In the genomic region with DNA sequence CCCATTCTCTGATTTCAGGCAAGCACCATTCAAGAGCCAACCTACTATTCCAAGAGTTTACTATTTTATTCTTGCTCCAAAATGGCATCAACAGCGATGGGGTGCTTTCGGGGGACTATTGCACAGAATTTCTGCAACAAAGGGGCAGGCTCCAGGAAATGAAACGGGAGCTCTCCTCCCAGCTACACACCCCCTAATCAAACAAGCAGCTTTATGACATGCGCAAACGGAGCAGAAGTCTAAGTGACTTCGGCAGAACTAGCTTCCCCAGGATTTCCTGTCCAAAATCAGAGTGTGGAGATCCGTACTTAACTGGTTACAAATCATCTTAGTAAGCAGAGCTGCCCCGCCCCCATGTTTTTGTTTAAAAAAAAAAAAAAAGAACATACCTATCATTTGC, we compare ENCODE assay signal across 7 mouse cellular contexts.
DNase-seq lines count a peak whose midpoint lies in the region; ATAC-seq and TF ChIP-seq lines count a peak whose summit lies in the region.

No protein-coding gene starts in this region.

- TF ChIP-seq POLR2A in bone marrow macrophage, adult 2 months (IDR thresholded peaks at IDR 0.05; ENCODE audit: borderline replicate concordance, low read depth, low read length), result no peak
- TF ChIP-seq POLR2A in limb, embryonic 14.5 days (IDR thresholded peaks at IDR 0.05; ENCODE audit: borderline replicate concordance, extremely low read depth, insufficient read depth, insufficient read length), result peak; percentile 32; the same call in 1 of the 2 replicates

- no peaks in the 10 kb centered on the region for H3K9me3 ChIP-seq in embryonic facial prominence, embryonic 13.5 days
- no peaks in the 10 kb centered on the region for H3K9me3 ChIP-seq in heart, embryonic 10.5 days
- H3K9me3 ChIP-seq in limb, embryonic 14.5 days (ENCODE audit: control insufficient read depth, low read length), result no peaks in the 10 kb centered on the region
- no peaks in the 10 kb centered on the region for H3K9me3 ChIP-seq in midbrain, embryonic 14.5 days (ENCODE audit: control insufficient read depth, low read length)

- peaks cover 6% of the 10 kb centered on the region for H3K4me1 ChIP-seq in bone marrow macrophage, adult 2 months (ENCODE audit: control insufficient read depth, insufficient read depth, low read length)
- peaks cover 14% of the 10 kb centered on the region for H3K4me1 ChIP-seq in embryonic facial prominence, embryonic 13.5 days
- H3K4me1 ChIP-seq in heart, embryonic 10.5 days, result peaks cover 16% of the 10 kb centered on the region
- H3K4me1 ChIP-seq in limb, embryonic 14.5 days (ENCODE audit: control insufficient read depth, insufficient read depth, low read length), result peaks cover 6% of the 10 kb centered on the region
- peaks cover 30% of the 10 kb centered on the region for H3K4me1 ChIP-seq in midbrain, embryonic 14.5 days (ENCODE audit: control insufficient read depth, insufficient read depth, low read length)

- TF ChIP-seq CTCF in bone marrow macrophage, adult 2 months (IDR thresholded peaks at IDR 0.05; ENCODE audit: low read depth, low read length), result no peak

- H3K4me2 ChIP-seq in embryonic facial prominence, embryonic 13.5 days, result peak overlapping the region; percentile 85
- peak overlapping the region; percentile 77 for H3K4me2 ChIP-seq in limb, embryonic 14.5 days (replicated peaks; ENCODE audit: low read depth, low read length, severe bottlenecking)
- H3K4me2 ChIP-seq in midbrain, embryonic 14.5 days (ENCODE audit: low read length), result peak overlapping the region; percentile 87

- no peaks in the 10 kb centered on the region for H3K36me3 ChIP-seq in embryonic facial prominence, embryonic 13.5 days
- H3K36me3 ChIP-seq in heart, embryonic 10.5 days, result no peaks in the 10 kb centered on the region
- no peaks in the 10 kb centered on the region for H3K36me3 ChIP-seq in limb, embryonic 14.5 days (ENCODE audit: control insufficient read depth, insufficient read depth, low read length)
- no peaks in the 10 kb centered on the region for H3K36me3 ChIP-seq in midbrain, embryonic 14.5 days (ENCODE audit: control insufficient read depth, insufficient read depth, low read length)
- H3K36me3 ChIP-seq in splenic B cell, adult 2 months (ENCODE audit: control insufficient read depth, insufficient read depth, low read length, poor library complexity, severe bottlenecking), result no peaks in the 10 kb centered on the region

- H3K27ac ChIP-seq in bone marrow macrophage, adult 2 months (ENCODE audit: insufficient read depth, low read depth, low read length), result no peak overlapping the region
- peak overlapping the region; percentile 93 for H3K27ac ChIP-seq in embryonic facial prominence, embryonic 13.5 days
- peak overlapping the region; percentile 83; the same call in 1 of the 2 replicates for H3K27ac ChIP-seq in heart, embryonic 10.5 days
- peak overlapping the region; percentile 87 for H3K27ac ChIP-seq in limb, embryonic 14.5 days (replicated peaks; ENCODE audit: low read depth, low read length)
- H3K27ac ChIP-seq in midbrain, embryonic 14.5 days (replicated peaks; ENCODE audit: low read depth, low read length), result peak overlapping the region; percentile 91

- peak; percentile 79 for DNase-seq in heart, embryonic 10.5 days (ENCODE audit: low spot score)
- peak; percentile 86 for DNase-seq in kidney, adult 9 months
- DNase-seq in limb, embryonic 14.5 days (ENCODE audit: low spot score), result peak; percentile 88
- peak; percentile 91 for DNase-seq in midbrain, embryonic 14.5 days
- DNase-seq in splenic B cell, adult 2 months (ENCODE audit: low read depth, low spot score), result peak; percentile 69

- H3K4me3 ChIP-seq in bone marrow macrophage, adult 2 months (ENCODE audit: insufficient read depth, low read length), result peak overlapping the region; percentile 62
- H3K4me3 ChIP-seq in embryonic facial prominence, embryonic 13.5 days, result peak overlapping the region; percentile 56
- H3K4me3 ChIP-seq in heart, embryonic 10.5 days, result peak overlapping the region; percentile 62
- H3K4me3 ChIP-seq in limb, embryonic 14.5 days (replicated peaks; ENCODE audit: low read length), result peak overlapping the region; percentile 53
- peak overlapping the region; percentile 45 for H3K4me3 ChIP-seq in midbrain, embryonic 14.5 days (replicated peaks; ENCODE audit: low read depth, low read length)

- ATAC-seq in embryonic facial prominence, embryonic 13.5 days (ENCODE audit: insufficient number of reproducible peaks, insufficient read depth, low FRiP score, low TSS enrichment, low read depth), result peak; percentile 90
- ATAC-seq in limb, embryonic 14.5 days (ENCODE audit: low FRiP score, low read depth), result peak; percentile 82
- peak; percentile 80 for ATAC-seq in midbrain, embryonic 14.5 days (ENCODE audit: low FRiP score, low TSS enrichment)

- H3K27me3 ChIP-seq in embryonic facial prominence, embryonic 13.5 days, result no peaks in the 10 kb centered on the region
- H3K27me3 ChIP-seq in heart, embryonic 10.5 days (ENCODE audit: insufficient read depth, poor library complexity, severe bottlenecking), result no peaks in the 10 kb centered on the region
- no peaks in the 10 kb centered on the region for H3K27me3 ChIP-seq in limb, embryonic 14.5 days (ENCODE audit: control insufficient read depth, insufficient read depth, low read length)
- no peaks in the 10 kb centered on the region for H3K27me3 ChIP-seq in midbrain, embryonic 14.5 days (ENCODE audit: control insufficient read depth, insufficient read depth, low read length)
- H3K27me3 ChIP-seq in splenic B cell, adult 2 months (ENCODE audit: control insufficient read depth, insufficient read depth, low read length, poor library complexity, severe bottlenecking), result no peaks in the 10 kb centered on the region

- H3K9ac ChIP-seq in embryonic facial prominence, embryonic 13.5 days, result peak overlapping the region; percentile 74
- H3K9ac ChIP-seq in limb, embryonic 14.5 days (ENCODE audit: low read depth, low read length, severe bottlenecking), result peak overlapping the region; percentile 60
- H3K9ac ChIP-seq in midbrain, embryonic 14.5 days (replicated peaks; ENCODE audit: low read length), result peak overlapping the region; percentile 59

- under 1% methylated on average over 8 of the region's 8 CpGs for WGBS in embryonic facial prominence, embryonic 13.5 days
- 11% methylated on average over 8 of the region's 8 CpGs for whole genome bisulfite sequencing in heart, embryonic 10.5 days
- WGBS in limb, embryonic 14.5 days, result 1% methylated on average over 8 of the region's 8 CpGs
- WGBS in midbrain, embryonic 14.5 days, result under 1% methylated on average over 8 of the region's 8 CpGs
